Mouse (Mus musculus): Measurements from ENCODE around the gene Rbm34. TPM values are rescaled to one million over a fixed set of nuclear protein-coding genes. Genes with fewer than 3 reads are reported as not detected.
A peak's percentile ranks its signal among the peaks of the same experiment; 100 is the strongest.
"Not testable (repeated sequence)": the region's sequence is repeated elsewhere in the genome, so short reads cannot be mapped to it uniquely, and the experiment has no call there.

Gene Rbm34
- polyA plus RNA-seq, 1 experiment, result 19.7 TPM

DNA sequence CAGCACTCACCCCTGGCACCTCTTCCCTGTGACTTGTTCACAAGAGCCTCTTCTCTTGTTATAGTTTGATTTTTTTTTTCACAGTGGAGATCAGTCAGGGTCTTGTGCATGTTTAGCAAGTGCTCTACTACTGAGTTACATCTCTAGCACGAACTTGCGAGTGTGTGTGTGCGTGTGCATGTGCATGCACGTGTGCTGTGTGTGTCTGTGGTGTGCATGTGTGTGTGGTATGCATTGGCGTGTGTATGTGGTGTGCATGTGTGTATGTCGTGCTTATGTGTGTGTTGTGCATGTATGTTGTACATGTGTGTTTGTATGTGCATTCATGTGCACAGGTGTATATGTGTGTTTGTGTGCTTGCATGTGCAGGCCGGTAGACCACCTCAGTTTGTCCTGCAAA is 47.9 kb downstream of the Rbm34 start:
- Histone ChIP-seq H3K27ac (ENCODE audit: insufficient read depth, low read depth, low read length) (no peak overlapping the region), H3K4me1 (ENCODE audit: control insufficient read depth, insufficient read depth, low read length) (peaks cover 21% of the 10 kb centered on the region), H3K4me3 (ENCODE audit: insufficient read depth, low read length) (no peak overlapping the region)
- TF ChIP-seq CTCF (IDR thresholded peaks at IDR 0.05; ENCODE audit: low read depth, low read length), result no peak
- no peak for TF ChIP-seq POLR2A (IDR thresholded peaks at IDR 0.05; ENCODE audit: borderline replicate concordance, low read depth, low read length)

DNA sequence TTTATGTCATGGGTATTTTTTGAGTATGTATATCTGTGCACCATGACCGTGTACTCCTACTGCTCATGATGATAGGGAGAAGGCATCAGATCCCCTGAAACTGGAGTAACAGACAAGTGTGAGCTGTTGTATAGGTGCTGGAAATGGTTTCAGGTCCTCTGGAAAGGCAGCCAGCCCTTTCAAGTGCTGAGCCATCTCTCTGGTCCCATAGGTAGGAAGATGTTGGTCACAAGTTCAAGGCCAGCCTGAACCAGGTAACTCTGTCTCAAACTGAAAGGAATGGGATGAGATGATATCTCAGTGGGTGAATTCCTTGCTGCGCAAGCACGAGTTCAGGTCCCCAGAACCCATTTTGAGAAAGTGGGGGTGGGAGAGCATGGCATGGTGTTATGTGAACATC is 49.4 kb downstream of the Rbm34 start:
- H3K27ac ChIP-seq (ENCODE audit: insufficient read depth, low read depth, low read length), result no peak overlapping the region
- no peak overlapping the region for H3K4me3 ChIP-seq (ENCODE audit: insufficient read depth, low read length)
- peaks cover 31% of the 10 kb centered on the region for H3K4me1 ChIP-seq (ENCODE audit: control insufficient read depth, insufficient read depth, low read length)
- TF ChIP-seq POLR2A (IDR thresholded peaks at IDR 0.05; ENCODE audit: borderline replicate concordance, low read depth, low read length) (no peak), CTCF (IDR thresholded peaks at IDR 0.05; ENCODE audit: low read depth, low read length) (no peak)

DNA sequence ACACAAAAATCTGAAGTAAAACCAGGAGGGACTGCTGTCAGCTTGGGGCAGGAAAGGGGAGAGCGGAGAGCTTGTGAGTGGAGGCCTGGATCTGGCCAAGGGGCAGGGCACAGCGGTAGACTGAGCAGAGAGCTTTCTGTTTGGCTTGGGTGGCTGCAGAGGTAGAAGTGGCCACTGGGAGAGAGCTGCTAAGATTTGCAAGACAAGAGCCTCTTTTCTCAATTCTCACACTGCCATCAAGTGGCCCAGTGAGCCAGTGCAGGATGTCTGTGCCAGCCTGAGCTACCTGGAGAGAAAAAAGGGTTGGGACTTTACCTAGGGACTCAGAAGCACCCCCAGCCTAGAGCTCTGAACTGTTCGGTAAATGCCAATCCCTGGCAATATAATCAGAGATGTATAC is 50.0 kb downstream of the Rbm34 start:
- peak overlapping the region; percentile 10; the same call in 1 of the 2 replicates for H3K4me3 ChIP-seq (ENCODE audit: insufficient read depth, low read length)
- peak overlapping the region; percentile 88 for H3K27ac ChIP-seq (ENCODE audit: insufficient read depth, low read depth, low read length)
- peaks cover 31% of the 10 kb centered on the region for H3K4me1 ChIP-seq (ENCODE audit: control insufficient read depth, insufficient read depth, low read length)
- TF ChIP-seq CTCF (IDR thresholded peaks at IDR 0.05; ENCODE audit: low read depth, low read length) (peak; percentile 73), POLR2A (IDR thresholded peaks at IDR 0.05; ENCODE audit: borderline replicate concordance, low read depth, low read length) (0 out of 2 replicates have a peak, but pooled peaks have one; percentile 42)

DNA sequence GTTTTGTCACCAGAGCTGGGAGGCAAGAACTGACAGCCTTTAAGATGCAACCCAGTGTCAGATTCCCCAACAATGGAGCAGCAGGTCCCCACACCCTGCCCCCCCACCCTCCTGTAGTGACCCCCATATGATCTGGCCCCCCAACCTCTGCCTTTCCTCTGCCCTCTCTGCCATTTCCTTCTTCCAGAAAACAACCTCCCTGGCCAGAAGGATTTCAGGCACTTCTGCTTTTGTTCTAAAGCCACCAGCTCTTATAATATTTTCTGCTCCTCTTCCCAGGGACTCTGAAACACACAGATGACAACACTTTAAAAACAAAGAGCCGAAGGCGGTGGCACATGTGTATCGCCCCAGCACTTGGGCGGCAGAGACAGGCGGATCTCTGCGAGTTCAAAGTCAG is 50.5 kb downstream of the Rbm34 start:
- Histone ChIP-seq H3K4me1 (ENCODE audit: control insufficient read depth, insufficient read depth, low read length) (peaks cover 31% of the 10 kb centered on the region), H3K4me3 (ENCODE audit: insufficient read depth, low read length) (peak overlapping the region; percentile 10; the same call in 1 of the 2 replicates), H3K27ac (ENCODE audit: insufficient read depth, low read depth, low read length) (peak overlapping the region; percentile 88)
- TF ChIP-seq CTCF (IDR thresholded peaks at IDR 0.05; ENCODE audit: low read depth, low read length) (no peak), POLR2A (IDR thresholded peaks at IDR 0.05; ENCODE audit: borderline replicate concordance, low read depth, low read length) (no peak)

DNA sequence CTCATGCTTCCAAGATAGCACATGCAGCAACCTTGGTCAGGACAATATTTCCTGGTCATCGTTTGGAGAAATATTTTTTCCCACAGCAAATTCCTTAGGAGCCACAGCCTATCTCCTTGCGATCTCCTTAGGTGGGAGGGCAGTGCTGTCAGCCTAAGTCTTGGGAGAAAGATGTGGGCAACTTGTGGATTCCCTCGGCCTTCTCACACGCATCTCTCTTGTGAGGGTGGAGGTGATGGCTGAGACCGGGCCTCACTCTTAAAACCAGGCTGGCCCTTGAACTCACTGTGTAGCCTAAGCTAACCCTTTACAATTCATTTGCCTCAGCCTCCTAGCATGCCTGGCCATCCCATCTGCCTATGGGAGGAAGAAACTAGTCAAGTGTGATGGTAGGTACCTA is 51.2 kb downstream of the Rbm34 start:
- no peak overlapping the region for H3K4me3 ChIP-seq (ENCODE audit: insufficient read depth, low read length)
- peaks cover 31% of the 10 kb centered on the region for H3K4me1 ChIP-seq (ENCODE audit: control insufficient read depth, insufficient read depth, low read length)
- H3K27ac ChIP-seq (ENCODE audit: insufficient read depth, low read depth, low read length), result peak overlapping the region; percentile 62
- TF ChIP-seq CTCF (IDR thresholded peaks at IDR 0.05; ENCODE audit: low read depth, low read length), result no peak
- TF ChIP-seq POLR2A (IDR thresholded peaks at IDR 0.05; ENCODE audit: borderline replicate concordance, low read depth, low read length), result no peak

DNA sequence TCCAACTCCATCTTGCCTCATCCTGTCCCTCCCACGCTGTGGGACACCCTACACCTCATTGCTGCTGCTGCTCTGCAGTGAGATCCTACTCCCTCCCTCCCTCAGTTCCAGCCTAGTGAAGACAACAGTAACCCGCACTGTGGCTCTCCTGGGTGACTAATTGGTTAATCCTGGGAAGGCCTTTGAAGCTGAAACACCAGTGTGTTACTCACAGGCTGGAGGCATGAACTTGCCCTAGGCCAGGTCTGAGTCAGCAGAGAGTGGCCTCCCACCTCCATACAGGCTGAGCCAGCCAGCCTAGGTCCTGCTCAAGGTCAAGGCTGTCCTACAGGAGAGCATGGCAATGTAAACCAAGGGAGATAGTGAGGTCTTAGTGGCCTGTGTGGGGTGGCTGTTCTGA is 51.6 kb downstream of the Rbm34 start:
- TF ChIP-seq CTCF (IDR thresholded peaks at IDR 0.05; ENCODE audit: low read depth, low read length) (no peak), POLR2A (IDR thresholded peaks at IDR 0.05; ENCODE audit: borderline replicate concordance, low read depth, low read length) (no peak)
- Histone ChIP-seq H3K27ac (ENCODE audit: insufficient read depth, low read depth, low read length) (peak overlapping the region; percentile 62), H3K4me1 (ENCODE audit: control insufficient read depth, insufficient read depth, low read length) (peaks cover 31% of the 10 kb centered on the region), H3K4me3 (ENCODE audit: insufficient read depth, low read length) (no peak overlapping the region)

DNA sequence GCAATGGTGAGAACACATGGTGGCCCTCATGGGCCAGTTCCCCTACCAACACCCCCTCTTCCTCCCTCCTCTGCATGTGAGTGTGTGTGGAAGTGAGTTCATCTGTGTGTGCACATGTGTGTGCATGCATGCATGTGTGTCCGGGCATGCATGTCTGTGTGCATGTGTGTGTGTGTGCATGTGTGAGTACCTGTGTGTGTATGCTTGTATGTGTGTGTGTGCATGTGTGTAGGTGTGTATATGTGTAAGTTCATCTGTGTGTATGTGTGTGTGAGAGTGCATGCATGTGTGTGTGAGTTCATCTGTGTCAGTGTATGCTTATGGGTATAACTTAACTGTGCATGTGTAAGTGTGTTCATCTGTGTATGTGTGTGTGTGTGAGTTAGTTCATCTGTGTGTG is 52.5 kb downstream of the Rbm34 start:
- TF ChIP-seq POLR2A (IDR thresholded peaks at IDR 0.05; ENCODE audit: borderline replicate concordance, low read depth, low read length), result no peak
- Histone ChIP-seq H3K4me1 (ENCODE audit: control insufficient read depth, insufficient read depth, low read length) (peaks cover 33% of the 10 kb centered on the region), H3K27ac (ENCODE audit: insufficient read depth, low read depth, low read length) (no peak overlapping the region), H3K4me3 (ENCODE audit: insufficient read depth, low read length) (no peak overlapping the region)

DNA sequence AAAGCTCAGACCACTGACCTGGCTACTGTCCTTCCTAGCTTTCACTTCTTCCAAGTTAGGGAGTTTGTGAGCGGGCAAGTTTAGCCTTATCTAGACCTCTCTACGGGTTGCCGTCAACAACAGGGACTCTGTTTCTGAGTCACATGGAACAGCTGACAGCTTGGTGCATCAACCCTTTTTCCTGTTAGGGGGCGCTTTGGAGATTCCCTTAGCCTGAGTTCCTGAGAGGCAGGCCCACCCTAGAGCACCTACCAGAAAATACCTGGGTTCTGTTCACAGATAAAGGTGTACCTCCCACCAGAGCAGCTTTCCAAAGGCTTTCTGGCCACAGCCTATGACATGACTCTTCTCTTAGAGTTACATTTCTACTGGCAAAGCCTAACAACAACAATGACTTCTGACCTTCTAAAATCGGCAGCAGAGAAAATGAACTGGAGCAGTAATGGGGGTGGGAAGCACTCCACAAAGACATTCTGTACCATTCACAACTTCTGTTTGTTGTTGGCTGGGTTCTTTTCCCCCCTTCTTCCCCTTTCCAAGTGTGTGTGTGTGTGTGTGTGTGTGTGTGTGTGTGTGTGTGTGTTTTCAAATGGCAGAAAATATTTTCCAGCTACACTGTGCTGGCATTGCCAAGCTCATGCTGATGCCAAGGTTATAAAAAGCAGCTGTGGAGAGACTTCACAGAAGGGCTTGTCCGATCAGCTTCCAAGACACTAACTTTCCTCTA is 53.5 kb downstream of the Rbm34 start:
- H3K4me3 ChIP-seq (ENCODE audit: insufficient read depth, low read length), result no peak overlapping the region
- H3K27ac ChIP-seq (ENCODE audit: insufficient read depth, low read depth, low read length), result 0 out of 2 replicates have a peak overlapping the region, but pooled peaks have one; percentile 8
- peaks cover 41% of the 10 kb centered on the region for H3K4me1 ChIP-seq (ENCODE audit: control insufficient read depth, insufficient read depth, low read length)
- no peak for TF ChIP-seq CTCF (IDR thresholded peaks at IDR 0.05; ENCODE audit: low read depth, low read length)
- TF ChIP-seq POLR2A (IDR thresholded peaks at IDR 0.05; ENCODE audit: borderline replicate concordance, low read depth, low read length), result no peak

DNA sequence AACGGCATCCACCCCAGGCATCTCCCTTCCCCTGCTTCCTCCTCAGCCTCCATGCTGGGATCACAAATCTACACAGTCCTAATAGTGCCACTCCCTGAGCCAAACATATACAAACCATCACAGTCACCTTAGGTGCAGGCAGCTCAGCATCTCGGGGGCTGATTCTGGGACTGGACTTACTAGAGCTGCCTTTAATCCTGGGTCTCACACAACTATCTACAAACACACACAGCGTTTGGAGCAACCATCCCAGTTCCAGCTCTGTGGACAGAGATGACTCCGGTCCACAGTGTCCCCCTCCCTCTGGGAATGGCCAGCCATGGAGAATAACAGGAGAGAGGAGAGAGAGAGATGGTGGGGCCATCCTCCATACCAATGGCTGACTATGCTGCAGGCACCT is 54.3 kb downstream of the Rbm34 start:
- TF ChIP-seq POLR2A (IDR thresholded peaks at IDR 0.05; ENCODE audit: borderline replicate concordance, low read depth, low read length) (no peak), CTCF (IDR thresholded peaks at IDR 0.05; ENCODE audit: low read depth, low read length) (no peak)
- H3K4me3 ChIP-seq (ENCODE audit: insufficient read depth, low read length), result no peak overlapping the region
- no peak overlapping the region for H3K27ac ChIP-seq (ENCODE audit: insufficient read depth, low read depth, low read length)
- peaks cover 41% of the 10 kb centered on the region for H3K4me1 ChIP-seq (ENCODE audit: control insufficient read depth, insufficient read depth, low read length)

DNA sequence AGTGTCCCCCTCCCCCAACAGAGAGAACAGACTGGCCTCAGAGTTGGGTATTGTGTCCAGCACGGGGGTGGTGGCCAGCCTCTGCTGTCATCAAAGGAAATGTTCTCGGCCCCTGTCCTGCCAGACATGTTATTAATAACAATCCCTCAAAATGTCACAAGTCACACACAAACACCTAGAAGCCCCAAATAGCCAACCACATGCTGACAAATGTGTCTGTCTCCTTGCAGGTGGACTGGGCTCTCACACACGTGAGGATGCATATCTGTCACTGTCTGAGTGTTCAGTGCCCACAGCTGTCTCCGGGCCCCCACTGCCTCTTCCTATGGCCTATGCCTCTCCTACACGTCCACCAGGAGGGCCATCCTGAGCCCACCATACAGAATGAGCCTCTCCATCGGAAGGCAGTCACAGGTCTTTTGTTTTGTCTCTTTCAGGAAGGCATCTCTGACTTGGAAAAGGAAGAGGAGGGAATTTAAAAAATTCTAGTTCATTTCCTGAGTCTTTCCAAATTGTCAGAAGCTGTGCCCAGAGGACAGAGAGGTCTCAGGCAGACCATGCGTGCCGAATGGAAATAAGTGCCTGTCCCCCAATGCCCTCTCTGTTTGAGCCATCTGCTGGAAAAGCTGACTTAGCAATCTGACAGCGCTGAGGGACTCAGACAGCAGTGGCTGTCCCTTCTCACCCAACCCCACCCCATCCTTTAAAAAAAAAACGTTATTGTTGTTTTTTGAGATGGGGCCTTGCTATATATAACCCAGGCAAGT is 56.1 kb downstream of the Rbm34 start:
- TF ChIP-seq CTCF (IDR thresholded peaks at IDR 0.05; ENCODE audit: low read depth, low read length) (no peak), POLR2A (IDR thresholded peaks at IDR 0.05; ENCODE audit: borderline replicate concordance, low read depth, low read length) (no peak)
- Histone ChIP-seq H3K27ac (ENCODE audit: insufficient read depth, low read depth, low read length) (no peak overlapping the region), H3K4me1 (ENCODE audit: control insufficient read depth, insufficient read depth, low read length) (peaks cover 45% of the 10 kb centered on the region), H3K4me3 (ENCODE audit: insufficient read depth, low read length) (no peak overlapping the region)

DNA sequence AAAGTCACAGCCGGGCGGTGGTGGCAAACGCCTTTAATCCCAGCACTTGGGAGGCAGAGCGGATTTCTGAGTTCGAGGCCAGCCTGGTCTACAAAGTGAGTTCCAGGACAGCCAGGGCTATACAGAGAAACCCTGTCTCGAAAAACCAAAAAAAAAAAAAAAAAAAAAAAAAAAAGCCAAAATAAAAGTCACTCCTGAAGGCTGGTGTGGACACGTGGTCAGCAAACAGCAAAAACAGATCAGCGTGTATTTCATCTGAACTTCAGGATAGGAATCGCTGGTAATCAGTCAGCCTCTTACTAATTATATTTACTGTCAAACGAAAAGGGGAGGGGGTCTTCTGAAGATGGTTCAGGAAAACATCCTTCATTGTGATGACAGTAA is 56.8 kb downstream of the Rbm34 start:
- peaks cover 45% of the 10 kb centered on the region for H3K4me1 ChIP-seq (ENCODE audit: control insufficient read depth, insufficient read depth, low read length)
- H3K4me3 ChIP-seq (ENCODE audit: insufficient read depth, low read length); H3K27ac ChIP-seq (ENCODE audit: insufficient read depth, low read depth, low read length): not testable (repeated sequence)
